Mouse (Mus musculus): ENCODE results near the gene Peg12.

GRCm38 (mm10) chr7:62418346-62418745 lies 46.0 kb downstream of the Peg12 start:
- TF ChIP-seq POLR2A (IDR thresholded peaks at IDR 0.05; ENCODE audit: extremely low read depth, insufficient read depth, low read length) (no peak), CTCF (IDR thresholded peaks at IDR 0.05; ENCODE audit: low read depth, low read length) (no peak)

All from liver, adult 2 months (tissue).